Mouse (Mus musculus) liver, embryonic 14.5 days (tissue): ENCODE measurements around the gene Ddx25. TPM values are rescaled to one million over a fixed set of nuclear protein-coding genes. Genes with fewer than 3 reads are reported as not detected.

Source experiments
- ATAC-seq: fragments of 200-750 bp; cut with Nextera tagmentation; 2 replicates; pipeline ENCODE4 v1.8.0; 2017; ENCODE audit warnings: moderate number of reproducible peaks, mild to moderate bottlenecking, moderate library complexity; ENCODE audit not compliant: insufficient read depth
- DNase-seq, 3 experiments: peaks; one replicate each; pipeline ENCODE4 v3.0.0-alpha.2; 2012 to 2013; ENCODE audit warnings: low read depth in 3 of 3, low spot score in 3 of 3
- H3K27ac ChIP-seq: fragments of 300-500 bp; sonication (generic); 2 replicates; pipeline ENCODE4 v1.5.1; 2014; ENCODE audit warnings: moderate library complexity, mild to moderate bottlenecking, control low read depth, inconsistent platforms
- H3K27me3 ChIP-seq: fragments of 300-500 bp; sonication (generic); 2 replicates; pipeline ENCODE4 v1.6.1; 2014; ENCODE audit warnings: mild to moderate bottlenecking, low read length, moderate library complexity; ENCODE audit not compliant: control insufficient read depth, insufficient read depth
- H3K36me3 ChIP-seq: fragments of 300-500 bp; sonication (generic); replicated peaks from 2 replicates; pipeline ENCODE4 v1.6.1; 2014; ENCODE audit warnings: low read depth; ENCODE audit not compliant: control insufficient read depth, insufficient read depth
- H3K4me1 ChIP-seq, 2 experiments: fragments of 200-500 bp in 1 of 2; fragments of 300-500 bp in 1 of 2; sonication (generic) in 1 of 2; replicated peaks; 2 replicates each; pipeline ENCODE4 v1.6.1; 2012 to 2014; ENCODE audit warnings: antibody characterized with exemption in 1 of 2, inconsistent platforms in 1 of 2, low read length in 1 of 2; ENCODE audit not compliant: control insufficient read depth in 2 of 2, insufficient read depth in 2 of 2
- H3K4me2 ChIP-seq: fragments of 300-500 bp; sonication (generic); 2 replicates; pipeline ENCODE4 v1.6.1; 2014; ENCODE audit warnings: low read depth, mild to moderate bottlenecking, control low read depth, moderate library complexity
- H3K4me3 ChIP-seq, 2 experiments: fragments of 200-500 bp in 1 of 2; fragments of 300-500 bp in 1 of 2; sonication (generic) in 1 of 2; 2 replicates each; pipeline ENCODE4 v1.5.1; 2012 to 2014; ENCODE audit warnings: low read depth in 2 of 2, low read length in 2 of 2, mild to moderate bottlenecking in 2 of 2, control low read depth in 1 of 2, inconsistent platforms in 1 of 2, moderate library complexity in 1 of 2; ENCODE audit not compliant: insufficient read depth in 1 of 2
- H3K9ac ChIP-seq: fragments of 300-500 bp; sonication (generic); replicated peaks from 2 replicates; pipeline ENCODE4 v1.6.1; 2014; ENCODE audit warnings: mild to moderate bottlenecking, control low read depth, moderate library complexity
- H3K9me3 ChIP-seq: fragments of 300-500 bp; sonication (generic); 2 replicates; pipeline ENCODE4 v1.6.1; 2016; ENCODE audit warnings: low read length, mixed read lengths; ENCODE audit not compliant: control insufficient read depth
- CTCF ChIP-seq: IDR thresholded peaks from 2 replicates; pipeline ENCODE4 v1.5.1; 2016; ENCODE audit warnings: antibody characterized with exemption, low read depth, control low read depth
- EP300 ChIP-seq: IDR thresholded peaks from 2 replicates; pipeline ENCODE4 v1.6.1; 2016; ENCODE audit warnings: antibody characterized with exemption, low read depth
- WGBS: fragments of 180-500 bp; shearing (Covaris S2); extraction: QIAGEN DNeasy Blood & Tissue Kit; methylation state at CpG from one replicate; pipeline ENCODE4 v1.1.7; 2014; ENCODE audit not compliant: insufficient replicate concordance; 5-methylcytosine and 5-hydroxymethylcytosine counted together
- polyA plus RNA-seq, 2 experiments: library from polyadenylated mRNA; depleted of rRNA in 1 of 2; stranded (reverse) in 1 of 2; unstranded in 1 of 2; fragments of >200 nt; fragmentation: Nextera tagmentation in 1 of 2; extraction: Ambion mirVana in 1 of 2; gene quantifications; 2 replicates each; pipeline versions ENCODE4 v1.2.1 to v1.2.3; 2012 to 2014

Gene Ddx25
- polyA plus RNA-seq, 2 experiments, result 0.10 to 0.17 TPM

DNA sequence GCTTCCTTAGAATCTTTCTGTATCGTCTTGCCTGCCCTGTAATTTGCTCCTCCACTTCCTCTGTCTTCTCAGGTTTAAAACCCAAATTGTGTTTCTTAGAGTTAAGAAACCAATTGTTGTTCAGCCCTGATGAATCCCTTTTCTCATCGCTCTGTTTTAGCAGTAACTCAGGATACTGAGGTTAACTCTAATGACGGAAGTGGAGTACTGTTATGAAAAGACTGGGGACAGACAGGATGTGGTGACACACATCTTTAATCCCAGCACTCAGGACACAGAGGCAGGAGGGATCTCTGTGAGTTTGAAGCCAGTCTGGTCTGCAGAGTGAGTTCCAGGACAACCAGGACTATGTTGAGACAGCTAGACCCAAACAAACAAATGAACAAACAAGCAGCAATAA lies 62.9 kb downstream of the Ddx25 start:
- Histone ChIP-seq H3K36me3 (no peaks in the 10 kb centered on the region), H3K9me3 (no peaks in the 10 kb centered on the region), H3K27ac (no peak overlapping the region), H3K27me3 (no peaks in the 10 kb centered on the region), H3K4me3 (no peak overlapping the region), H3K4me1 (no peaks in the 10 kb centered on the region), H3K4me2 (no peak overlapping the region), H3K9ac (no peak overlapping the region)
- TF ChIP-seq CTCF, result no peak
- no peak for TF ChIP-seq EP300
- ATAC-seq, result no peak
- WGBS, result 17% methylated on average over 3 of the region's 3 CpGs
- no peak for DNase-seq

DNA sequence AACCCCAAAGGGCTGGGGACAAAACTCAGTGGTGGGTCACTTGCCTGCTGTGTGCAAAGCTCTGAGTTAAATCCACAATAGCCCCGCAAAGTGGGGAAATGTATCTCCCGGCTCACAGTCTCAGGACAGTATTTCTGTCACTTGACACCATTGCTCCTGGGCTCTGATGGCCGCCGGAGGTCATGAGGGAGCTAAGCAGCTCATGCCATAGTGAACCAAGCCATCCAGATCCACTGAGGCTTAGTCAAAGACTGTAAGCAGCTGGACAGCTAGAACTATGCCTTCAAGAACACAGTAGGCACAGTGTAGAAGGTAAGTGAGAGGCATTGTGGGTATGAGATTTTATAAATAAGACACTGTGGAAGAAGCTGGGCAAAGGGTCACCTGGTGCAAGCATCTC lies 63.4 kb downstream of the Ddx25 start:
- no peaks in the 10 kb centered on the region for H3K36me3 ChIP-seq
- DNase-seq (no peak), ATAC-seq (no peak)
- no peak overlapping the region for H3K4me2 ChIP-seq
- H3K4me3 ChIP-seq, result no peak overlapping the region
- no peaks in the 10 kb centered on the region for H3K4me1 ChIP-seq
- 64% methylated on average over 4 of the region's 4 CpGs for WGBS
- no peak overlapping the region for H3K9ac ChIP-seq
- H3K9me3 ChIP-seq, result no peaks in the 10 kb centered on the region
- TF ChIP-seq EP300, result no peak
- TF ChIP-seq CTCF, result no peak
- no peak overlapping the region for H3K27ac ChIP-seq
- H3K27me3 ChIP-seq, result no peaks in the 10 kb centered on the region

DNA sequence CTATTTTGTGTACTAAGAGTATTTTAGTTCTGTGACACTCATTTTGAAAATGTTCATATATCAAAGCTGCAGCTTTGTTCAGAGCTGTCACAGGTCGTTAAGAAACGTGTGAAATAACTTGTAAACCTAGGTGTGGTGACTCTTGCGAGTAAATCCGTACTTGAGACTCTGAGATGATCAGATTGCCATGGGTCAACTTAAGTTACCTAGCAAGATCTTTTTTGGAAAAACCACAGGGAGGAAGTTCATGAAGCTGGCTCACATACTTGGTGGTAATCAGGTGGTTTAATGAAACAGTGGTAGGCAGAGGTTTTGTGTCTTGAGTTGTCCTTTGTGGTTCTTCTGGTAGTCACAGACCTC lies 64.6 kb downstream of the Ddx25 start:
- no peaks in the 10 kb centered on the region for H3K9me3 ChIP-seq
- no peak for DNase-seq
- no peaks in the 10 kb centered on the region for H3K36me3 ChIP-seq
- H3K27ac ChIP-seq, result no peak overlapping the region
- WGBS, result 55% methylated on average over 4 of the region's 4 CpGs
- H3K4me1 ChIP-seq, result no peaks in the 10 kb centered on the region
- H3K4me3 ChIP-seq, result no peak overlapping the region
- H3K9ac ChIP-seq, result no peak overlapping the region
- H3K4me2 ChIP-seq, result no peak overlapping the region
- no peak for TF ChIP-seq EP300
- no peak for TF ChIP-seq CTCF
- no peaks in the 10 kb centered on the region for H3K27me3 ChIP-seq
- no peak for ATAC-seq

DNA sequence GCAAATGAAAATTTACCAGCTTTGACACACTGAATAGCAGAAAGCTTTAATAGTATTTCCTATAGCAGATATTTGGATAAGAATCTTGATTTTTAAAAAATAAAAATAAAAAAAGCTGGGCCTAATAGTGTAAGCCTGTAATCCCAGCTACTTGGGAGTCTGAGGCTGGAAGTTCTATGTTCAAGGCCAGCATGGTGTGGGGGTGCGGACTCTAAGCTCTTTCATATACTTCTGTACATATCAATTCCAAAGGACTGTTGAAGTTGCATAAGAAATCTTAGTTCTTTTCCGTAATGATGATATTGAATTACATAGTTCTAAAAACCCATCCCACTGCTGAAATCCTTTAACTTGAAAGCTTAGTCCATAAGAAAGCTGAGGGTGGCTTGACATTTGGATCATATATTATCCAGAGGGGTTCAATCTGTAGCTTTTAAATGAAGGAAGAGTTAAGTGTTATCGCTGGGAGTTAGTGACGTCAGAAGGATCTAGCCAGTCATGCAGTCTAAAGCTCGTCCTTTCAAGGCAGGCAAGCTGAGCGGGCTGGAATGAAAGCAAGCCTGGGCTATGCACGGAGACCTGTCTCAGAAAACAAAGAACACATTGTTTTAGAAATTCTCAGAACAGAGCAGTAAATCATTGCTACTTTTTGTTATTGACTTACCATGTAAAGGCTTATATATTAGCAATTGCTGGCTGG lies 65.1 kb downstream of the Ddx25 start:
- H3K9ac ChIP-seq, result no peak overlapping the region

DNA sequence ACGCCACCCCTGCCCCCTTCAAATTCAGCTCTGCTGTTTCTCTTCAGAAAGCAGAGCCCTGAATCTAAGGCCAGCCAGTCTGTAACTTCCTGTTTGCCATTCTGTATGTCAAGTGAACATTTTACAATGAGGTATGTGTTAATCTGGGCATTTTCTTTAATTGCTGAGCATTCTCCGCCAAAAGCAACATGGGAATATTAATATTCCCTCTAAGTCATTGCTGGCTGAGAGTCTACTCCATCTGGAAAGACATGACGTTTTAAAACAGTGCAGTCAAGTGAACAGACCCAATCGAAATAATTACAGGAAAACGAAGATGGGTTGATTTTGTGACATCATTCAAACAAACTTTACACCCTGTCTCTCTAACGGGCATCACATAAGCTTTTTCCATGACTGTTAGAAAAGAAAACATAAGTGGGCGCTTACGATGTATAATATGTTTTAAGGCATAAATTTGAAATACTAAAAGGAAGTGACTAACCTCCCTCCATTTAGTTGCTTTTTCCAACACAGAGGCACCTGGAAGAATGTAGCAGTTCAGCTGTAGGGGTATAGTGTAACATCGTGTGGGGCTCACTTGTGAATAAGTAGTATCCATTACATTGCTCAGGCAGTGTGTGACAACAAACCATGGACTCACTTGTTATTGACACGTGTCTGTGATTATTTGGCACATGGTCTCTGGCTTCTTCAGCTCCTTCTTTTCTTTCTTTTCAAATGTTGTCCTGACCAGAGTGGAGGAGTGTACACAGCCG lies 67.0 kb downstream of the Ddx25 start:
- no peak overlapping the region for H3K9ac ChIP-seq
- H3K9me3 ChIP-seq, result no peaks in the 10 kb centered on the region
- no peak overlapping the region for H3K27ac ChIP-seq
- TF ChIP-seq CTCF (no peak), EP300 (no peak)
- H3K36me3 ChIP-seq, result no peaks in the 10 kb centered on the region
- H3K4me1 ChIP-seq, result no peaks in the 10 kb centered on the region
- 61% methylated on average over 11 of the region's 11 CpGs for WGBS
- H3K4me3 ChIP-seq, result no peak overlapping the region
- no peak for DNase-seq
- ATAC-seq, result no peak
- no peaks in the 10 kb centered on the region for H3K27me3 ChIP-seq
- no peak overlapping the region for H3K4me2 ChIP-seq

More for the DNA sequence above, 65.1 kb downstream of the Ddx25 start:
- Histone ChIP-seq H3K36me3 (no peaks in the 10 kb centered on the region), H3K4me1 (no peaks in the 10 kb centered on the region), H3K4me3 (no peak overlapping the region), H3K4me2 (no peak overlapping the region), H3K27ac (no peak overlapping the region), H3K9me3 (no peaks in the 10 kb centered on the region), H3K27me3 (no peaks in the 10 kb centered on the region)
- ATAC-seq (no peak), DNase-seq (no peak)
- TF ChIP-seq CTCF, result no peak
- TF ChIP-seq EP300, result no peak
- whole genome bisulfite sequencing, result 59% methylated on average over 7 of the region's 7 CpGs
